11 mouse cellular contexts compared by ENCODE assay signal in genomic region chr14:105720816-105721510, GRCm38 (mm10).
DNase-seq lines count a peak whose midpoint lies in the region; TF ChIP-seq lines count a peak whose summit lies in the region.
"Had no signal": no experiment of that assay in that cellular context is flagged by ENCODE, and none has a peak within 500 bp of the region (broad histone marks: within the 10 kb centered on the region; RNA-seq: fewer than 3 reads in every experiment).

No protein-coding gene starts in this region.

- H3K4me3 ChIP-seq in layer of hippocampus, adult 2 months: no peak overlapping the region
- H3K4me3 ChIP-seq: neural tube, embryonic 15.5 days had no signal

- TF ChIP-seq CTCF in layer of hippocampus, adult 2 months (conservative IDR thresholded peaks at IDR 0.05): no peak

- intact Hi-C loops in left cerebral cortex, postnatal 36 days (cut with DNase I): loop anchor here (5.0 kb wide), 1 partner anchor 239 kb away; no protein-coding TSS in a partner anchor
- intact Hi-C loops in heart, postnatal 10 days (cut with DNase I): no loop called here

- peak in 1 of 2 experiments; percentile 69 for DNase-seq in layer of hippocampus, adult 2 months (ENCODE audit: low spot score in 2 of 2)
- DNase-seq in layer of hippocampus, postnatal 10 days (ENCODE audit: low spot score in 2 of 2): no peak
- DNase-seq in cerebellum, adult 18-20 months: peak; percentile 39 to 45
- DNase-seq in cerebellum, postnatal 10 days: peak; percentile 18 to 27
- DNase-seq in left cerebral cortex, postnatal 36 days (ENCODE audit: low spot score in 2 of 2): peak; percentile 43 to 47
- no peak for DNase-seq in heart, postnatal 10 days
- no peak for DNase-seq in adrenal gland, adult 2 months
- DNase-seq: heart, postnatal 36 days; thymus, postnatal 25 days had no signal

- peak overlapping the region; percentile 84 for H3K27ac ChIP-seq in layer of hippocampus, adult 2 months
- H3K27ac ChIP-seq: hindbrain, postnatal 0 days; neural tube, embryonic 15.5 days had no signal

Comparison
In these comparisons a context has a peak if more than half of its experiments do, and no peak if none do; other contexts are left out.
1. DNase-seq: peak in cerebellum, adult 18-20 months (2 of 2), cerebellum, postnatal 10 days (2 of 2) and left cerebral cortex, postnatal 36 days (2 of 2); none in layer of hippocampus, postnatal 10 days (0 of 2), heart, postnatal 10 days (0 of 2) and adrenal gland, adult 2 months (single experiment).